Comparison of ENCODE assay signal across 9 mouse cellular contexts in genomic region chr6:54485435-54485901, GRCm38 (mm10). TPM values are rescaled to one million over a fixed set of nuclear protein-coding genes. Genes with fewer than 3 reads are reported as not detected.
A peak's percentile ranks its signal among the peaks of the same experiment; 100 is the strongest.
DNase-seq lines count a peak whose midpoint lies in the region; ATAC-seq lines count a peak whose summit lies in the region.
"Had no signal": no experiment of that assay in that cellular context is flagged by ENCODE, and none has a peak within 500 bp of the region (broad histone marks: within the 10 kb centered on the region; RNA-seq: fewer than 3 reads in every experiment).

No protein-coding gene starts in this region.

- peaks cover 26% of the 10 kb centered on the region for H3K27me3 ChIP-seq in lung, embryonic 15.5 days
- H3K27me3 ChIP-seq in hindbrain, embryonic 10.5 days (ENCODE audit: insufficient read depth, poor library complexity, severe bottlenecking) = peaks cover 37% of the 10 kb centered on the region

- no peaks in the 10 kb centered on the region for H3K36me3 ChIP-seq in lung, embryonic 15.5 days
- no peaks in the 10 kb centered on the region for H3K36me3 ChIP-seq in hindbrain, embryonic 10.5 days

- no peak overlapping the region for H3K9ac ChIP-seq in lung, embryonic 15.5 days

- peak; percentile 56; the same call in 1 of the 2 replicates for ATAC-seq in lung, embryonic 15.5 days (ENCODE audit: borderline replicate concordance, extremely low read depth, low FRiP score, low TSS enrichment)

- peaks cover 13% of the 10 kb centered on the region; the same call in 1 of the 2 replicates for H3K4me1 ChIP-seq in lung, embryonic 15.5 days
- peaks cover 18% of the 10 kb centered on the region for H3K4me1 ChIP-seq in hindbrain, embryonic 10.5 days (replicated peaks)

- peak overlapping the region; percentile 54 for H3K4me2 ChIP-seq in lung, embryonic 15.5 days

- WGBS in lung, embryonic 15.5 days = 5% methylated on average over 23 of the region's 25 CpGs
- WGBS in hindbrain, embryonic 10.5 days = 4% methylated on average over 25 of the region's 25 CpGs

- no peaks in the 10 kb centered on the region for H3K9me3 ChIP-seq in lung, embryonic 15.5 days
- H3K9me3 ChIP-seq in hindbrain, embryonic 10.5 days = no peaks in the 10 kb centered on the region

- peak overlapping the region; percentile 32 for H3K4me3 ChIP-seq in lung, embryonic 15.5 days
- H3K4me3 ChIP-seq in hindbrain, embryonic 10.5 days = peak overlapping the region; percentile 54

- DNase-seq in lung, postnatal 36 days = no peak
- DNase-seq in hindbrain, embryonic 10.5 days (ENCODE audit: low spot score) = peak; percentile 11
- peak; percentile 23 to 59 for DNase-seq in lung, postnatal 4 days
- DNase-seq in thymus, postnatal 14 days = peak; percentile 78
- DNase-seq in gastrocnemius, adult 18-20 months (ENCODE audit: low spot score) = no peak
- DNase-seq in right cerebral cortex, postnatal 4 days = no peak
- no peak for DNase-seq in adrenal gland, postnatal 25 days
- DNase-seq: layer of hippocampus, adult 9-11 months had no signal

- no peak overlapping the region for H3K27ac ChIP-seq in lung, embryonic 15.5 days
- H3K27ac ChIP-seq in hindbrain, embryonic 10.5 days = peak overlapping the region; percentile 76

RNA-seq across cellular contexts. Expression of gene Wipf3, which starts 56.1 kb away (rescaled TPM):
- polyA plus RNA-seq in lung, embryonic 15.5 days (2015; fragmentation: Nextera tagmentation; extraction: Ambion mirVana) = 1.2 and 1.5 TPM in 2 replicates
- 0.77 and 1.2 TPM in 2 replicates for polyA plus RNA-seq in hindbrain, embryonic 10.5 days (2016; fragmentation: Nextera tagmentation; extraction: Ambion mirVana)
- total RNA-seq in gastrocnemius, adult 18-20 months (2021) = 10 to 100 TPM; 12.5 to 13.7 TPM
- 1.7 and 2.7 TPM in 2 replicates for total RNA-seq in adrenal gland, postnatal 25 days (2021)

Comparison
In these comparisons a context has a peak if more than half of its experiments do, and no peak if none do; other contexts are left out.
1. DNase-seq: peak in hindbrain, embryonic 10.5 days (single experiment), lung, postnatal 4 days (2 of 2) and thymus, postnatal 14 days (single experiment); none in lung, postnatal 36 days (single experiment), gastrocnemius, adult 18-20 months (single experiment), right cerebral cortex, postnatal 4 days (single experiment) and adrenal gland, postnatal 25 days (single experiment).